Mouse (Mus musculus): ENCODE data around the gene Chmp3. TPM values are rescaled to one million over a fixed set of nuclear protein-coding genes. Genes with fewer than 3 reads are reported as not detected.

The Chmp3 gene
- polyA plus RNA-seq, 1 experiment from 2014 or later: 67.3 TPM

DNA sequence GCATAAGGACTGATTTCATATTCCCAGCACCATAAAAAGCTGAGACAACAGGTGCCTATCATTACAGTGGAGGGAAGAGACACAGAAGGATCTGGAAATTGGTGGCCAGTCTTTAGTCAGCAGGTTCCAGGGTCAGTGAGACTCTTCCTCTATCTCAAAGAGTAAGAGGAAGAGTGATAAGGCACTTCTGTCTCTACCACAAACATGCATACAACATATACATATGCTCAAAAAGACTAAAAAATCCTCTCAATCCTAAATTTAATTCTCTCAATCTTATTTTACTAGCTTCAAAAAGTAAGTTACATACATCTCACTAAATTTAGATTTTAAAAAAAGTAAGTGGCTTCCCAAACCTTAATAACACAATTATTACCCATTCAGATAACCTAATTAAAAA is 83.7 kb downstream of the Chmp3 start:
- H3K9ac ChIP-seq (ENCODE audit: low read length): no peak overlapping the region
- ATAC-seq (ENCODE audit: insufficient number of reproducible peaks, insufficient read depth, low FRiP score, low read depth): no peak
- no peak overlapping the region for H3K27ac ChIP-seq (replicated peaks in 1 of 2; ENCODE audit: control insufficient read depth in 1 of 2, insufficient read depth in 1 of 2, low read depth in 2 of 2, low read length in 2 of 2)
- H3K4me1 ChIP-seq (ENCODE audit: control insufficient read depth in 2 of 2, insufficient read depth in 2 of 2, low read length in 2 of 2): peaks cover 0 to 18% of the 10 kb centered on the region in 2 experiments; a peak in 2 of 4 replicates
- H3K9me3 ChIP-seq (ENCODE audit: control insufficient read depth, low read length): no peaks in the 10 kb centered on the region
- no peaks in the 10 kb centered on the region for H3K27me3 ChIP-seq (ENCODE audit: control insufficient read depth, insufficient read depth, low read length)
- H3K36me3 ChIP-seq (ENCODE audit: control insufficient read depth, insufficient read depth, low read length): peaks cover 82% of the 10 kb centered on the region
- no peak overlapping the region for H3K4me2 ChIP-seq (ENCODE audit: low read length)
- H3K4me3 ChIP-seq (ENCODE audit: control insufficient read depth in 1 of 2, insufficient read depth in 1 of 2, low read depth in 1 of 2, low read length in 2 of 2): no peak overlapping the region

- no peak overlapping the region for H3K27ac ChIP-seq (replicated peaks in 1 of 2; ENCODE audit: control insufficient read depth in 1 of 2, insufficient read depth in 1 of 2, low read depth in 2 of 2, low read length in 2 of 2)
- peak overlapping the region; percentile 94 for H3K9ac ChIP-seq (ENCODE audit: low read length)
Measured at GRCm38 (mm10) chr6:71631196-71631595, 87.6 kb downstream of the Chmp3 start.

GRCm38 (mm10) chr6:71631706-71632461 is 88.3 kb downstream of the Chmp3 start:
- Histone ChIP-seq H3K27me3 (ENCODE audit: control insufficient read depth, insufficient read depth, low read length) (no peaks in the 10 kb centered on the region), H3K4me3 (ENCODE audit: control insufficient read depth in 1 of 2, insufficient read depth in 1 of 2, low read depth in 1 of 2, low read length in 2 of 2) (peak overlapping the region; percentile 93 to 95), H3K9ac (ENCODE audit: low read length) (peak overlapping the region; percentile 94), H3K9me3 (ENCODE audit: control insufficient read depth, low read length) (no peaks in the 10 kb centered on the region), H3K27ac (replicated peaks in 1 of 2; ENCODE audit: control insufficient read depth in 1 of 2, insufficient read depth in 1 of 2, low read depth in 2 of 2, low read length in 2 of 2) (peak overlapping the region; percentile 88 to 98), H3K4me1 (ENCODE audit: control insufficient read depth in 2 of 2, insufficient read depth in 2 of 2, low read length in 2 of 2) (peaks cover 0 to 18% of the 10 kb centered on the region in 2 experiments; a peak in 2 of 4 replicates), H3K4me2 (ENCODE audit: low read length) (peak overlapping the region; percentile 93), H3K36me3 (ENCODE audit: control insufficient read depth, insufficient read depth, low read length) (peaks cover 36% of the 10 kb centered on the region)
- no peak for ATAC-seq (ENCODE audit: insufficient number of reproducible peaks, insufficient read depth, low FRiP score, low read depth)
- 3% methylated on average over 42 of the region's 42 CpGs for WGBS

More at GRCm38 (mm10) chr6:71631196-71631595, 87.6 kb downstream of the Chmp3 start:
- Histone ChIP-seq H3K4me3 (ENCODE audit: control insufficient read depth in 1 of 2, insufficient read depth in 1 of 2, low read depth in 1 of 2, low read length in 2 of 2) (peak overlapping the region in 1 of 2 experiments; percentile 93; a peak in 3 of 4 replicates), H3K27me3 (ENCODE audit: control insufficient read depth, insufficient read depth, low read length) (no peaks in the 10 kb centered on the region), H3K9me3 (ENCODE audit: control insufficient read depth, low read length) (no peaks in the 10 kb centered on the region), H3K4me2 (ENCODE audit: low read length) (peak overlapping the region; percentile 93), H3K36me3 (ENCODE audit: control insufficient read depth, insufficient read depth, low read length) (peaks cover 43% of the 10 kb centered on the region), H3K4me1 (ENCODE audit: control insufficient read depth in 2 of 2, insufficient read depth in 2 of 2, low read length in 2 of 2) (peaks cover 0 to 18% of the 10 kb centered on the region in 2 experiments; a peak in 2 of 4 replicates)
- WGBS: 0% methylated on average over 2 of the region's 2 CpGs
- no peak for ATAC-seq (ENCODE audit: insufficient number of reproducible peaks, insufficient read depth, low FRiP score, low read depth)

Other genes starting within 250 kb of the Chmp3 start
- gene Smyd1, start 221.6 kb upstream of the Chmp3 start, polyA plus RNA-seq (2014; fragmentation: Nextera tagmentation; extraction: Ambion mirVana): 136 and 147 TPM in 2 replicates
- 0.14 TPM in 1 of 2 replicates, not detected in the other for gene Cd8b1, start 221.0 kb upstream of the Chmp3 start, polyA plus RNA-seq (2014; fragmentation: Nextera tagmentation; extraction: Ambion mirVana)
- not detected in 2 replicates for gene Cd8a, start 170.4 kb upstream of the Chmp3 start, polyA plus RNA-seq (2014; fragmentation: Nextera tagmentation; extraction: Ambion mirVana)
- gene Rmnd5a, start 103.2 kb upstream of the Chmp3 start, polyA plus RNA-seq (2014; fragmentation: Nextera tagmentation; extraction: Ambion mirVana): 7.4 and 8.6 TPM in 2 replicates
- gene Rnf103, start 49.9 kb upstream of the Chmp3 start, polyA plus RNA-seq (2014; fragmentation: Nextera tagmentation; extraction: Ambion mirVana): 18.9 and 21.7 TPM in 2 replicates
- gene Kdm3a, start 89.2 kb downstream of the Chmp3 start, polyA plus RNA-seq (2014; fragmentation: Nextera tagmentation; extraction: Ambion mirVana): 31.2 and 33.4 TPM in 2 replicates
- 19.0 and 23.6 TPM in 2 replicates for gene Reep1, start 163.8 kb downstream of the Chmp3 start, polyA plus RNA-seq (2014; fragmentation: Nextera tagmentation; extraction: Ambion mirVana)